Mouse (Mus musculus) midbrain, embryonic 10.5 days (tissue): Measurements from ENCODE around the gene Chek2. TPM values are rescaled to one million over a fixed set of nuclear protein-coding genes. Genes with fewer than 3 reads are reported as not detected.

ENCODE experiments used
- DNase-seq: peaks from one replicate; pipeline ENCODE4 v3.0.0-alpha.2; 2017; ENCODE audit warnings: low spot score
- H3K27ac ChIP-seq: fragments of 300-500 bp; sonication (generic); replicated peaks from 2 replicates; pipeline ENCODE4 v1.5.1; 2016; ENCODE audit warnings: mild to moderate bottlenecking
- H3K27me3 ChIP-seq: fragments of 300-500 bp; sonication (generic); 2 replicates; pipeline ENCODE4 v1.6.1; 2016; ENCODE audit warnings: low read depth, mild to moderate bottlenecking; ENCODE audit not compliant: poor library complexity, severe bottlenecking
- H3K36me3 ChIP-seq: fragments of 300-500 bp; sonication (generic); 2 replicates; pipeline ENCODE4 v1.6.1; 2016; ENCODE audit warnings: mild to moderate bottlenecking, moderate library complexity
- H3K4me1 ChIP-seq: fragments of 300-500 bp; sonication (generic); 2 replicates; pipeline ENCODE4 v1.6.1; 2016
- H3K4me3 ChIP-seq: fragments of 300-500 bp; sonication (generic); 2 replicates; pipeline ENCODE4 v1.5.1; 2016; ENCODE audit warnings: mild to moderate bottlenecking, moderate library complexity
- H3K9me3 ChIP-seq: fragments of 300-500 bp; sonication (generic); replicated peaks from 2 replicates; pipeline ENCODE4 v1.6.1; 2016; ENCODE audit warnings: mild to moderate bottlenecking
- WGBS: fragments of 180-500 bp; shearing (Covaris S2); methylation state at CpG from one replicate; pipeline ENCODE4 v1.1.7; 2016; 5-methylcytosine and 5-hydroxymethylcytosine counted together
- polyA plus RNA-seq: library from polyadenylated mRNA; unstranded; fragments of >200 nt; fragmentation: Nextera tagmentation; extraction: Ambion mirVana; gene quantifications from 2 replicates; pipeline ENCODE4 v1.2.1, GENCODE M21; 2016

The Chek2 gene
- polyA plus RNA-seq, 1 experiment from 2014 or later = 44.3 TPM

DNA sequence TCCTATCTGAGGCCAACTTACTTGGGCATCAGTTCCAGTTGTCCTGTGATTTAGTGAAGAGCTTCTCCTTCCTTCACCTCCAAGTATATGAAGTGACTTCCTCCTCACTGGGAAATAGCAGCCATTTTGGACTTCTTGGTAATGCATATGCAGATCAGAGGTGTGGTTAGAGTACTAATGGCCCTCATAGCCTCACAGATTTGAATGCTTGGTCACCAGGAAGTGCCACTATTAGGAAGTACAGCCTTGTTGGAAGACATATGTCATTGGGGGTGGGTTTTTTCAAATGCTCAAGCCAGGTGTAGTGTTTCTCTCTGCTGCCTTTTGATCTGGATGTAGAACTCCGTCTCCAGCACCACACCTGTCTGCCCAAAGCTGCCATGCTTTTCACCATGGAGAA, 50.2 kb downstream of the Chek2 start:
- DNase-seq = no peak
- Histone ChIP-seq H3K27ac (no peak overlapping the region), H3K27me3 (no peaks in the 10 kb centered on the region), H3K4me1 (no peaks in the 10 kb centered on the region), H3K4me3 (no peak overlapping the region), H3K9me3 (no peaks in the 10 kb centered on the region), H3K36me3 (peaks cover 60% of the 10 kb centered on the region)
- WGBS = 77% methylated on average over 1 of the region's 1 CpGs

DNA sequence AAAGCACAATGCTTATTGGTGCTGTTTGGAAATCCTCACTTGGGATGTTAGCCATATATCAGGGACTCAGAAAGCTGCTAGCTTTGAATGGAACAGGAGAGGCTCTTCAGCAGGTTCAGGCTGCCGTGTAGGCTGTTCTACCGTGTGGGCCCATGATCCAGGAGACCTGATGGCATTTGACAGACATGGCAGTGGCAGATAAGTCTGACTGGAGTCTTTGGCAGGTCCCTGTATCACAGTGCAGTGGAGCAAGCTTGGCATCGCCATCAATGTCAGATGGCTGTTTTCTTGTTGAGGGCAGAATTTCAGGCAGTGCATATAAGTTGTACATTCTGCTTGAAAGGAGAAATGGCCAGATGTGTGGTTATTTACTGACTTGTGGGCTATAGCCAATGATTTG, 50.8 kb downstream of the Chek2 start:
- Histone ChIP-seq H3K4me3 (no peak overlapping the region), H3K9me3 (no peaks in the 10 kb centered on the region), H3K4me1 (no peaks in the 10 kb centered on the region), H3K36me3 (peaks cover 60% of the 10 kb centered on the region), H3K27me3 (no peaks in the 10 kb centered on the region), H3K27ac (no peak overlapping the region)
- DNase-seq = no peak
- WGBS = 92% methylated on average over 3 of the region's 3 CpGs

DNA sequence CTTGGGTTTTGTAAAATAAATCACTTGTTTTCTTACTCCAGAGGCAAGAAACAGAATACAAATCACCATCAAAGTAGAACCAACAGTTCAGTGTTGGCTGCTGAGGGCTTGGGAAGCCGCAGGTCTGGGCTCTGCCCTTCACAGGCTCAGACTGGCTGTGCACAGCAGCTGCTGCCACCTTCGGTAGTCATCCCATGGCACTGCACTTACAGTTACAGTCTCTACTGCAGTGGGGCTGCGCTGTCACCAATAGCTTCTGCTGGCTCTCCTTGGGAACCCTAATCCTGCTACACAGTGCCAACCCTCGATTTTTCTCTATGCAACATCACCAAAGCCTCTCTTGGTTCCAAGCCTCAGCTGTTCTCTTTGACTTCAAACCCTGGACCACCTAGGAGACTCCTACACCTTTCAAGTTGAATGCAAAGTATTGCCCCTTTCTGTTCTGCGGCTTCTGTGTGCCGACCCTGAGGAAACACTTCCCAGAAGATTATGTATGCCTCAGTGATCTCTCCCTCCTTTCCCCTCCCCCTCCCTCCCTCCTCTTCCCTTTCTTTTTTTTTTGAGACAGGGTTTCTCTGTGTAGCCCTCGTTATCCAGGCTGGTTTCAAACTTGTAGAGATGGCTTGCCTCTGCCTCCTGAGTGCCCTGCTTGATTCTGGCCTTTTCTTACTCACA, 57.5 kb downstream of the Chek2 start:
- 19% methylated on average over 7 of the region's 7 CpGs for WGBS
- H3K36me3 ChIP-seq = peaks cover 56% of the 10 kb centered on the region
- peak overlapping the region; percentile 74 for H3K27ac ChIP-seq

DNA sequence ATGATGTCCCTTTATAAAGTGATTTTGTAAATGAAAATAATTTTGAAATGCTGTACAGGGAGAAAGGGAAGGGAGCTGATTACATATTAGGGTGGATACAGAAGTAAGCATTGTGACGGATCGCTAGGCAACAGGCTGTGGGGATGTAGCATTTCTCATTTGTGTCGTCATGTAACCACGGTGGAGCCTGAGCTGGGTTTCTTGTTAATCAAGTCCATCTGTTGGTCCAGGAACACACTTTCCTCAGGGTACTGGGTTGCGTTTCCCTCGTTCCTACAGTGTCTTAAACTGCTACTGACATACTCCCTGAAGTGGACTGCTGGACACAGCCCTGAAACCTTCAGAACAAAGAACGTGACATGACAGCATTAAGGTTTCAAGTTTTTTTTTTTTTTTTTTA, 58.4 kb downstream of the Chek2 start:
- H3K4me3 ChIP-seq = no peak overlapping the region
- WGBS = 49% methylated on average over 7 of the region's 7 CpGs
- H3K27ac ChIP-seq = peak overlapping the region; percentile 63
- peak; percentile 40 for DNase-seq
- no peaks in the 10 kb centered on the region for H3K9me3 ChIP-seq
- no peaks in the 10 kb centered on the region for H3K27me3 ChIP-seq
- H3K36me3 ChIP-seq = peaks cover 53% of the 10 kb centered on the region
- peaks cover 24% of the 10 kb centered on the region for H3K4me1 ChIP-seq

More for the DNA sequence above, 57.5 kb downstream of the Chek2 start:
- Histone ChIP-seq H3K9me3 (no peaks in the 10 kb centered on the region), H3K4me3 (no peak overlapping the region), H3K4me1 (peaks cover 24% of the 10 kb centered on the region), H3K27me3 (no peaks in the 10 kb centered on the region)
- peak; percentile 45 for DNase-seq

DNA sequence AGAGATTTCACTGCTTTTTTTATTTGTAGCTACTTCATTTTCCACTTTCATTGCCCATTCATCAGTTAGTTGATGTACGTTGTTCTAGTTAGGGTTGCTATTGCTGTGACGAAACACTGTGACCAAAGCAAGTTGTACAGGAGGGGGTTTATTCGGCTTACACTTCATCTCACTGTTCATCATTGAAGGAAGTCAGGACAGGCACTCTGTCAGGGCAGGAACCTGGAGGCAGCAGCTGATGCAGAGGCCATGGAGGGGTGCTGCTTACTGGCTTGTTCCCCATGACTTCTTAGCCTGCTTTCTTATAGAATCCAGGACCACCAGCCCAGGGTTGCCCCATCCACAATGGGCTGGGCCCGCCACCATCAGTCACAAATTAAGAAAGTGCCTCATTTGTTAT, 59.0 kb downstream of the Chek2 start:
- Histone ChIP-seq H3K4me3 (no peak overlapping the region), H3K36me3 (peaks cover 47% of the 10 kb centered on the region), H3K27me3 (no peaks in the 10 kb centered on the region), H3K9me3 (no peaks in the 10 kb centered on the region), H3K27ac (0 out of 2 replicates have a peak overlapping the region, but pooled peaks have one; percentile 13), H3K4me1 (peaks cover 24% of the 10 kb centered on the region)
- no peak for DNase-seq
- 91% methylated on average over 4 of the region's 4 CpGs for WGBS

DNA sequence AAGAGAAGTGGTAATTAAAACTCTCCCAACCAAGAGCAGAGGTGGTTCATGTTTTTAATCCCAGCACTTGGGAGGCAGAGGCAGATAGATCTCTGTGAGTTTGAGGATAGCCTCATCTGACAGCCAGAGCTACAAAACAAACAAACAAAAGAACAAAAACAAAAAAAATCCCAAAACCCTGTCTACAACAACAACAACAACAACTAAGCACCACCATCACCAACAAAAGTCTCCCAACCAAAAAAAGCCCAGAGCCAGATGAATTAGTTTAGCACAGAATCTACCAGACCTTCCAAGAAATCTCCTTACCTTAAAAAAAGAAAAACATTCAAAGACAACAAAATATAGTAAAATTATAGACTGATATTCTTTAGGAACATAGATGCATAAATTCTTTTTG, 60.6 kb downstream of the Chek2 start:
- Histone ChIP-seq H3K4me3 (no peak overlapping the region), H3K4me1 (peaks cover 24% of the 10 kb centered on the region), H3K27ac (no peak overlapping the region), H3K27me3 (no peaks in the 10 kb centered on the region), H3K36me3 (peaks cover 38% of the 10 kb centered on the region), H3K9me3 (no peaks in the 10 kb centered on the region)
- DNase-seq = no peak

DNA sequence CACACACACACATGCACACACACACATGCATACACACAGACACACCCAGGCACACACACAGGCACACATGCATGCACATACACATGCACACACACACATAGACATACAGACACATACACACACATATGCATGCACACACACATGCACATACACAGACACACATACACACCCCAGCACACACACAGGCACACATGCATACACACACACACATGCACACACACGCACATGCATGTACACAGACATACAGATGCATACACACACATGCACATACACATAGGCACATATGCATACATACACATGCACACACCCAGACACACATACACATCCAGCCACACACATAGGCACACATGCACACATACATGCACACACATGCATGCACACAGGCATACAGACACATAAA, 66.9 kb downstream of the Chek2 start:
- Histone ChIP-seq H3K9me3 (peaks cover 7% of the 10 kb centered on the region; the same call in 1 of the 2 replicates), H3K27me3 (no peaks in the 10 kb centered on the region), H3K36me3 (peaks cover 39% of the 10 kb centered on the region), H3K27ac (no peak overlapping the region), H3K4me3 (no peak overlapping the region), H3K4me1 (no peaks in the 10 kb centered on the region)
- 97% methylated on average over 1 of the region's 1 CpGs for WGBS
- DNase-seq = no peak

DNA sequence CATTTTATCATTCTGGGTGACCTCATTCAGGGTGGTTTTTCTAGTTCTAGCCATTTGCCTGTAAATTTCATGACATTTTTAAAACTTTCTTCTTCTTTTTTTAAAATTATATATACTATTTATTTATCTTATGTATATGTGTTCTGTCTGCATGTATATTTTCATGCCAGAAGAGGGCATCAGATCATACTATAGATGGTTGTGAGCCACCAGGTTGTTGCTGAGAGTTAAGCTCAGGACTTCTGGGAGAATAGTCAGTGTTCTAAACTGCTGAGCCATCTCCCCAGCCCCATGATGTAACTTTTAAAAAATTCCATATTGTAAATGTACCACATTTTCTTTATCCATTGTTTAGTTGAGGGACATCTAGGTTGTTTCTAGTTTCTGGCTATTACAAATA, 69.1 kb downstream of the Chek2 start:
- Histone ChIP-seq H3K27ac (no peak overlapping the region), H3K4me1 (no peaks in the 10 kb centered on the region), H3K9me3 (peaks cover 7% of the 10 kb centered on the region; the same call in 1 of the 2 replicates), H3K36me3 (peaks cover 28% of the 10 kb centered on the region), H3K4me3 (no peak overlapping the region), H3K27me3 (no peaks in the 10 kb centered on the region)
- no peak for DNase-seq

DNA sequence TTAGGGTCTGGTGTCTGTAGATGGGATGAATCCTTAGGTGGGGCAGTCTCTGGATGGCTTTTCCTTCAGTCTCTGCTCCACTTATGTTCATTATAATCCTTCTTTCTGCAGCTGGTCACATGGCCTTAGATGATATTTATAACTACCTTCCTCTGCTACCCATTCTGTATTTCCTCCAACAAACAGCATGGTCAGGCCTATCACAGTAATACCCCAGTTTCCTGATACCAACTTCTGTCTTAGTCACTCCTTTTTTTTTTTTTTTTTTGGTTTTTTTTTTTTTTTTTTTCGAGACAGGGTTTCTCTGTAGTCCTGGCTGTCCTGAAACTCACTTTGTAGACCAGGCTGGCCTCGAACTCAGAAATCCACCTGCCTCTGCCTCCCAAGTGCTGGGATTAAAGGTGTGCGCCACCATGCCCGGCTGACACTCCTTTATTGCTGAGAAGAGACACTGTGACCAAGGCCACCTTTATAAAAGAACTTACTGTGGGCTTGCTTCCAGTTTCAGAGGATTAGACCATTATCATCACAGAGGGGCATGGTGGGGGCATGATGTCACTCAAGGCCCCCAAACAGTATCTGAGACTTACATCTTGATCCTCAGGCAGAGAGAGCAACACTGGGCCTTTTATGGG, 70.3 kb downstream of the Chek2 start:
- Histone ChIP-seq H3K4me1 (no peaks in the 10 kb centered on the region), H3K4me3 (no peak overlapping the region), H3K36me3 (peaks cover 28% of the 10 kb centered on the region), H3K9me3 (peaks cover 7% of the 10 kb centered on the region; the same call in 1 of the 2 replicates), H3K27me3 (no peaks in the 10 kb centered on the region), H3K27ac (no peak overlapping the region)
- no peak for DNase-seq
- WGBS = 85% methylated on average over 4 of the region's 4 CpGs

DNA sequence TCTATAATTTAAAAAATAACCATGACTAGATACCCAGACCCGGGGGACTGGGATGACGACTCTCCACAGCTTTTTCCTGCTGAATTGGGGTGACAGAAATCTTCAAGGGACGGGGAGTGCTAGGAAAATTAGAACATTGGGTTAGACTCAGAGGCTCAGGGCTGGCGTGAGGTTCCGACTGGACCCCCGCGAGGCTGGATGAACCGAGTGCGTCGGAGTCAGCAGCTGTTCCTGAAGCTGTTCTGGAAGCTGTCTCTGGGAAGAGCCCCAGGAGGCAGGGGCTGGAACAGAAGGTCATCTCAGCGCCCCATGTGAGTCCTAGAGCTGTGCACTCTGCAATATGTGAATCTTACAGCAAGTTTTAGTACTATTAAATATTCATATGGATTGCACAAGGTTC, 75.1 kb downstream of the Chek2 start:
- Histone ChIP-seq H3K4me3 (no peak overlapping the region), H3K4me1 (no peaks in the 10 kb centered on the region), H3K27ac (no peak overlapping the region), H3K9me3 (no peaks in the 10 kb centered on the region), H3K36me3 (peaks cover 21% of the 10 kb centered on the region), H3K27me3 (no peaks in the 10 kb centered on the region)
- DNase-seq = no peak
- 88% methylated on average over 11 of the region's 11 CpGs for WGBS

DNA sequence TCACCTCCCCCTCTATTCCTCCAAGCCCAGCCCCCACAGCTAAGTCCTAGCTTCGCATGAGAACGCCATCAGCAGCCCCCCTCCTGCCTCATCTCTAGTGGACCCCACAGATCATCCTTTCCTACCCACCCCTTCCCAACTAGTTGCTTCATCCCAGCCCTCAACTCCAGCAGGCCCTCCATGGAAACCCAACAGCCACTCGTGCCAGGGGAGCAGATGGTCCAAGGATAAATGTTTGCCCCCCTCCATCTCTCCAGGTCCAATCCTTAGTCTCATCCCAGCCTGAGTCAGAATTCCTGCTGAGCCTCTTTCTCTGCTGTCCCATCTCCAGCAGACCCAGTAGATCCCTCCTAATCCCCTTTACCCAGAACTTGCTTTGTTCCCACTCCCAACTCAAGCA, 76.5 kb downstream of the Chek2 start:
- DNase-seq = no peak
- H3K27me3 ChIP-seq = no peaks in the 10 kb centered on the region
- H3K36me3 ChIP-seq = peaks cover 21% of the 10 kb centered on the region
- 74% methylated on average over 3 of the region's 3 CpGs for WGBS
- H3K4me3 ChIP-seq = no peak overlapping the region
- no peak overlapping the region for H3K27ac ChIP-seq
- H3K4me1 ChIP-seq = no peaks in the 10 kb centered on the region
- H3K9me3 ChIP-seq = no peaks in the 10 kb centered on the region

DNA sequence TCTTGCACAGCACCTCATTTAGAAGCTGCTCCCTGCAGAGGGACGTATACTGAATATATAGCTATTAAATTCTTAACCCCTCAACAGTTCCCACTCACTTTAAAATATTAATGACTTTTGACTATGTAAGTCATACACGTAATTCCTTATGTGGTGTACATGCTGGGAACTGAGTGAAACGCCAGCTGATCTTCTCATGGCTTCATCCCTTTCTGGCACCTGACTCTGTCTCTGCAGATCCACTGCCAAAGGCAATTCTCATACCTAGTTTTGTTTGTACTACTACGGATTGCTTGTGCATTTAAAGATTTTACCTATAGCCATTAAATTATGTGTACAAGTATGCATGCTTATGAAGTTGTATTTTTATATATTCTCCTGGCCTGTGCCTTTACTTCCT, 79.8 kb downstream of the Chek2 start:
- 88% methylated on average over 4 of the region's 4 CpGs for WGBS
- Histone ChIP-seq H3K4me3 (no peak overlapping the region), H3K27ac (no peak overlapping the region), H3K9me3 (no peaks in the 10 kb centered on the region), H3K36me3 (peaks cover 21% of the 10 kb centered on the region), H3K27me3 (no peaks in the 10 kb centered on the region), H3K4me1 (no peaks in the 10 kb centered on the region)
- no peak for DNase-seq

DNA sequence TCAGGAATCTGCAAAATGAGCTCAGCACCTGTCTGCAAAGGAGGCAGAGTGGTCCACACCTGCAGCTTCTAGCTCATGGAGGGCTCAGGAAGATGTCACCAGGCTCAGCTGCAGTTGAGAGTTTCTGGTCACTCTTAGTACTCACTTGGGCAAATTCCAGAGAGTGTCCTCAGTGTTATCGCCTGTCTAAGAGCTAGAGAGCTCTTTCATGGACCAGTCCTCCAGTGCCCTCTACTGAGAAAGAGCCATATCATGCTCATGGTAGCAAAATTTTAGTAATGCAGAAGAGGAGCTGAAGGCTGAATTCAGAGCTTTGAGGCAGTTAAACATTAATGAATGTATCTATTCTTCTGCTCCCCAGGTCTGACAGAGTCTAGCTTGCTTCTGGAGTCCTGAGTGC, 83.6 kb downstream of the Chek2 start:
- Histone ChIP-seq H3K4me3 (no peak overlapping the region), H3K27ac (no peak overlapping the region), H3K9me3 (no peaks in the 10 kb centered on the region), H3K4me1 (no peaks in the 10 kb centered on the region), H3K36me3 (no peaks in the 10 kb centered on the region), H3K27me3 (no peaks in the 10 kb centered on the region)
- 32% methylated on average over 1 of the region's 1 CpGs for WGBS
- DNase-seq = no peak
